Mouse (Mus musculus): ENCODE measurements around the gene Hs2st1. TPM values are rescaled to one million over a fixed set of nuclear protein-coding genes. Genes with fewer than 3 reads are reported as not detected.

Hs2st1 gene
- polyA plus RNA-seq, 1 experiment, result 3.0 TPM

DNA sequence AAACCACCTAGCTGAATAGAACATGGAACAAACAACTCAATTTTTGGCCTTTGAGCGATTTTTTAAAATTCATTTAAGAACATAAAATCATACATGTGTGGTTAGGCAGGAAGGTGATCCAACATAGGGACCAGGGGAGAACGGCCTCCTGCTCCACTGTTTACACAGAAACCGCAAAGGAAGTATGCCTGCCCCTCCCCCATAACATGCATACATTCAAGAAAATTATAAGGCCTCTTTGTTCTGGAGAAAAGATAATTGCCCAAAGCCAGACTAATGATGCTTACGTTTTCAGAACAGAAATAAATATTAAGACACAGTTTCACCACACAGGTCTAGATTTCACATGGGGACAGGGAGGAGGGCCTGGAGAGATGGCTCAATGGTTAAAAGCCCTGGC, 18.6 kb downstream of the Hs2st1 start:
- no peak for TF ChIP-seq CTCF (IDR thresholded peaks at IDR 0.05; ENCODE audit: control insufficient read depth, insufficient read depth, insufficient replicate concordance, low read depth, low read length)
- no peak for TF ChIP-seq POLR2A (IDR thresholded peaks at IDR 0.05; ENCODE audit: control insufficient read depth, low read depth, low read length)
- Histone ChIP-seq H3K4me3 (ENCODE audit: control insufficient read depth, low read depth, low read length) (no peak overlapping the region), H3K27ac (ENCODE audit: control insufficient read depth, insufficient read depth, low read depth, low read length) (no peak overlapping the region), H3K27me3 (ENCODE audit: control insufficient read depth, insufficient read depth, low read length) (no peaks in the 10 kb centered on the region), H3K4me1 (ENCODE audit: control insufficient read depth, insufficient read depth, low read length) (no peaks in the 10 kb centered on the region), H3K36me3 (ENCODE audit: control insufficient read depth, insufficient read depth, low read length) (no peaks in the 10 kb centered on the region)

DNA sequence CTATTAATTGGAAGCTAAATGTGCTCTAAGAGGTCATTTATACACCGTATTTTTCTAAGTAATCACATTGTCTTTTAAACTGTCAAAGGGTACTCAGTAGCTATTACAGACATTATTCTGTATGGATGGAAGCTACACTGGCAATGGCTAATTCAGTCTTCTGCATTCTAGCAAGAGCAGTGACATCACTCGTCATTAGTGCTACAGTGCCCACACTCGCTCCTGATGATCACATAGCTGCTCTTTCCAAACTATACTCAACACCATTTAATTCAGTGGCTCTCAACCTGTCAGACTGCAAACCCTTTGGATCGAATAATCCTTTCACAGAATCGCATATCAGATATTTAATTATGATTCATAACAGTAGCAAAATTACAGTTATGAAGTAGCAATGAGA, 19.3 kb downstream of the Hs2st1 start:
- no peaks in the 10 kb centered on the region for H3K27me3 ChIP-seq (ENCODE audit: control insufficient read depth, insufficient read depth, low read length)
- no peak for TF ChIP-seq CTCF (IDR thresholded peaks at IDR 0.05; ENCODE audit: control insufficient read depth, insufficient read depth, insufficient replicate concordance, low read depth, low read length)
- TF ChIP-seq POLR2A (IDR thresholded peaks at IDR 0.05; ENCODE audit: control insufficient read depth, low read depth, low read length), result no peak
- no peak overlapping the region for H3K27ac ChIP-seq (ENCODE audit: control insufficient read depth, insufficient read depth, low read depth, low read length)
- H3K36me3 ChIP-seq (ENCODE audit: control insufficient read depth, insufficient read depth, low read length), result no peaks in the 10 kb centered on the region
- no peaks in the 10 kb centered on the region for H3K4me1 ChIP-seq (ENCODE audit: control insufficient read depth, insufficient read depth, low read length)
- no peak overlapping the region for H3K4me3 ChIP-seq (ENCODE audit: control insufficient read depth, low read depth, low read length)

DNA sequence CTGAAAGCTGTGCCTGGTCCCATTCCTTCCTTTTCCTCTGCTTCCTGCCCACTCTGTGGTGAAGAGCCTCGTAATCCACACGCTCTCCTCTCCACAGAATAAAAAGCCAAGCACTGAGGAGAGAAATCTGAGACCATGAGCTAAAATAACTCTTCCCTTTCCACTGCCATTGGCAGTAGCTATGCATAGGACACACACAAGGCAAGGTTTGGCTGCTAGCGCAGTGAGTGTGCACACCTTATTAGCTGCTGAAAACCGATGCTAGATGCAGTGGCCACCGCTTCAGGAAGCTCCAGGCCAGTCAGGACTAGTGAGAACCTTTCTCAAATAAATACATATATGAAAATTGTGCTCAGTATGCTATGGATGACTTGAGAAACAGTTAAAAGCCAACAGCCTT, 19.9 kb downstream of the Hs2st1 start:
- no peak for TF ChIP-seq POLR2A (IDR thresholded peaks at IDR 0.05; ENCODE audit: control insufficient read depth, low read depth, low read length)
- no peak for TF ChIP-seq CTCF (IDR thresholded peaks at IDR 0.05; ENCODE audit: control insufficient read depth, insufficient read depth, insufficient replicate concordance, low read depth, low read length)
- Histone ChIP-seq H3K4me3 (ENCODE audit: control insufficient read depth, low read depth, low read length) (no peak overlapping the region), H3K27ac (ENCODE audit: control insufficient read depth, insufficient read depth, low read depth, low read length) (no peak overlapping the region), H3K27me3 (ENCODE audit: control insufficient read depth, insufficient read depth, low read length) (no peaks in the 10 kb centered on the region), H3K4me1 (ENCODE audit: control insufficient read depth, insufficient read depth, low read length) (no peaks in the 10 kb centered on the region), H3K36me3 (ENCODE audit: control insufficient read depth, insufficient read depth, low read length) (no peaks in the 10 kb centered on the region)

GRCm38 (mm10) chr3:144548186-144548845, 21.7 kb downstream of the Hs2st1 start:
- H3K27me3 ChIP-seq (ENCODE audit: control insufficient read depth, insufficient read depth, low read length), result no peaks in the 10 kb centered on the region
- TF ChIP-seq CTCF (IDR thresholded peaks at IDR 0.05; ENCODE audit: control insufficient read depth, insufficient read depth, insufficient replicate concordance, low read depth, low read length) (no peak), POLR2A (IDR thresholded peaks at IDR 0.05; ENCODE audit: control insufficient read depth, low read depth, low read length) (no peak)
- H3K27ac ChIP-seq (ENCODE audit: control insufficient read depth, insufficient read depth, low read depth, low read length), result no peak overlapping the region
- no peaks in the 10 kb centered on the region for H3K36me3 ChIP-seq (ENCODE audit: control insufficient read depth, insufficient read depth, low read length)
- no peak overlapping the region for H3K4me3 ChIP-seq (ENCODE audit: control insufficient read depth, low read depth, low read length)
- H3K4me1 ChIP-seq (ENCODE audit: control insufficient read depth, insufficient read depth, low read length), result no peaks in the 10 kb centered on the region

- Histone ChIP-seq H3K4me3 (ENCODE audit: control insufficient read depth, low read depth, low read length) (no peak overlapping the region), H3K27me3 (ENCODE audit: control insufficient read depth, insufficient read depth, low read length) (no peaks in the 10 kb centered on the region), H3K4me1 (ENCODE audit: control insufficient read depth, insufficient read depth, low read length) (no peaks in the 10 kb centered on the region), H3K27ac (ENCODE audit: control insufficient read depth, insufficient read depth, low read depth, low read length) (no peak overlapping the region), H3K36me3 (ENCODE audit: control insufficient read depth, insufficient read depth, low read length) (no peaks in the 10 kb centered on the region)
- no peak for TF ChIP-seq POLR2A (IDR thresholded peaks at IDR 0.05; ENCODE audit: control insufficient read depth, low read depth, low read length)
- no peak for TF ChIP-seq CTCF (IDR thresholded peaks at IDR 0.05; ENCODE audit: control insufficient read depth, insufficient read depth, insufficient replicate concordance, low read depth, low read length)
These were observed 23.5 kb downstream of the Hs2st1 start for GRCm38 (mm10) chr3:144546490-144546889.

GRCm38 (mm10) chr3:144545832-144546231, 24.1 kb downstream of the Hs2st1 start:
- H3K4me1 ChIP-seq (ENCODE audit: control insufficient read depth, insufficient read depth, low read length), result no peaks in the 10 kb centered on the region
- H3K27me3 ChIP-seq (ENCODE audit: control insufficient read depth, insufficient read depth, low read length), result no peaks in the 10 kb centered on the region
- no peak overlapping the region for H3K4me3 ChIP-seq (ENCODE audit: control insufficient read depth, low read depth, low read length)
- H3K27ac ChIP-seq (ENCODE audit: control insufficient read depth, insufficient read depth, low read depth, low read length), result no peak overlapping the region
- no peaks in the 10 kb centered on the region for H3K36me3 ChIP-seq (ENCODE audit: control insufficient read depth, insufficient read depth, low read length)
- no peak for TF ChIP-seq POLR2A (IDR thresholded peaks at IDR 0.05; ENCODE audit: control insufficient read depth, low read depth, low read length)
- TF ChIP-seq CTCF (IDR thresholded peaks at IDR 0.05; ENCODE audit: control insufficient read depth, insufficient read depth, insufficient replicate concordance, low read depth, low read length), result no peak

DNA sequence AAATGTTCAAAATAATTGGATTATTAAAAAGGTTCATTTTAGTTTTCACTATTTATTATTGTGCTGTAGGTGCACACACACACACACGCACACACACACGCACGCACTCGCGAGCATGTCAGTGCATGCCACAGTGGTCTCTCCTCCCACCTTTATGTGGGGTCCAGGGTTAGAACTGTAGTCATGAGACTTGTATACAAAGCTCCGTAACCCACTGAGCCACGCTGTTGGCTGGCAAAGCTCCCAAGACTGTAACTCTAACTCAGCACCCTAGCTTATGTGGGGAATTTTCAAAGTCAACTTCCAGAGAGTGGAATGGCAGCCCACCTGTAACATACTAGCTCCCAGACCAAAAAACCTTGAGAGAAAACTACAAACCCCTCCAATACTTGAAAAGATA, 24.8 kb downstream of the Hs2st1 start:
- TF ChIP-seq CTCF (IDR thresholded peaks at IDR 0.05; ENCODE audit: control insufficient read depth, insufficient read depth, insufficient replicate concordance, low read depth, low read length) (no peak), POLR2A (IDR thresholded peaks at IDR 0.05; ENCODE audit: control insufficient read depth, low read depth, low read length) (no peak)
- no peak overlapping the region for H3K4me3 ChIP-seq (ENCODE audit: control insufficient read depth, low read depth, low read length)
- no peaks in the 10 kb centered on the region for H3K4me1 ChIP-seq (ENCODE audit: control insufficient read depth, insufficient read depth, low read length)
- H3K36me3 ChIP-seq (ENCODE audit: control insufficient read depth, insufficient read depth, low read length), result no peaks in the 10 kb centered on the region
- H3K27ac ChIP-seq (ENCODE audit: control insufficient read depth, insufficient read depth, low read depth, low read length), result no peak overlapping the region
- no peaks in the 10 kb centered on the region for H3K27me3 ChIP-seq (ENCODE audit: control insufficient read depth, insufficient read depth, low read length)
